Comparison of ENCODE assay signal across 23 mouse cellular contexts in the genomic region with DNA sequence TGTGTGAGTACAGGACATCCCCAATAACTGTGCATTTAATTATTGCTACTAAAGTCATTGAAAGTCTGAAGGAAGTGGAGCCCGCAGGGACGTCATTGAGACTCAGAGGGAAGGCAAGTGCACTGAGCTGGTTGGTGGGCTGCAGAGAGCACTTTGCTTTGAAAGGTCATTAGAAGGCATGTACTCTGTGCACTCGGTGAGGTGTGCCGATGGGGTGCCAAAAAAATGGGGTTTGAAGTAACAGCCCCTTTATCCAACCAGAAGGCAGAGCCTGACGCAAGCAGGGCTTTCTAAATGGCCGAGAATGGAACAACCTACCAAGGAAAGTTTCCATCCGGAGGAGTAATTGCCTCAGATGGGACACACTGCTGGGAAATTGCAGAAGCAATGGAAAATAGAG.
"Had no signal": no experiment of that assay in that cellular context is flagged by ENCODE, and none has a peak within 500 bp of the region (broad histone marks: within the 10 kb centered on the region; RNA-seq: fewer than 3 reads in every experiment).

No protein-coding gene starts in this region.

- H3K4me3 ChIP-seq: forebrain, embryonic 15.5 days; heart, adult 2 months; heart, embryonic 13.5 days; heart, embryonic 15.5 days; hindbrain, embryonic 13.5 days; hindbrain, embryonic 15.5 days; limb, embryonic 12.5 days; liver, embryonic 12.5 days had no signal

- H3K4me1 ChIP-seq: forebrain, embryonic 15.5 days; liver, embryonic 12.5 days had no signal

- H3K9ac ChIP-seq: forebrain, embryonic 15.5 days; forebrain, postnatal 0 days; heart, embryonic 13.5 days; heart, embryonic 15.5 days; hindbrain, embryonic 13.5 days; hindbrain, embryonic 15.5 days; limb, embryonic 12.5 days; liver, embryonic 12.5 days; liver, embryonic 14.5 days had no signal

- H3K27me3 ChIP-seq: forebrain, embryonic 15.5 days; heart, embryonic 13.5 days; heart, embryonic 15.5 days; hindbrain, embryonic 13.5 days; hindbrain, embryonic 15.5 days; limb, embryonic 12.5 days had no signal

- H3K36me3 ChIP-seq: forebrain, embryonic 15.5 days; heart, embryonic 13.5 days; heart, embryonic 15.5 days; hindbrain, embryonic 13.5 days; hindbrain, embryonic 15.5 days; limb, embryonic 12.5 days; liver, embryonic 12.5 days had no signal

- H3K4me2 ChIP-seq: forebrain, embryonic 15.5 days; heart, embryonic 11.5 days; heart, embryonic 13.5 days; heart, embryonic 15.5 days; hindbrain, embryonic 13.5 days; hindbrain, embryonic 15.5 days; limb, embryonic 12.5 days; liver, embryonic 12.5 days had no signal

- H3K27ac ChIP-seq: forebrain, embryonic 15.5 days; heart, adult 2 months; heart, embryonic 13.5 days; heart, embryonic 15.5 days; hindbrain, embryonic 13.5 days; hindbrain, embryonic 15.5 days; hindbrain, postnatal 0 days; limb, embryonic 12.5 days; liver, embryonic 12.5 days; liver, embryonic 14.5 days had no signal

- DNase-seq: forebrain, postnatal 0 days; gastrocnemius, postnatal 14 days; gastrocnemius, postnatal 36 days; heart, adult 11 months; heart, adult 2 months; heart, postnatal 14 days; heart, postnatal 36 days; kidney, adult 8-10 months; kidney, postnatal 10 days; layer of hippocampus, adult 9-11 months; layer of hippocampus, postnatal 36 days; left cerebral cortex, postnatal 4 days had no signal

- ATAC-seq: forebrain, embryonic 15.5 days; forebrain, postnatal 0 days; hindbrain, postnatal 0 days; intestine, embryonic 16.5 days; liver, embryonic 12.5 days had no signal

- H3K9me3 ChIP-seq: forebrain, embryonic 15.5 days; heart, embryonic 13.5 days; heart, embryonic 15.5 days; hindbrain, embryonic 13.5 days; hindbrain, embryonic 15.5 days; limb, embryonic 12.5 days; liver, embryonic 12.5 days had no signal
